Mouse (Mus musculus) midbrain, postnatal 0 days (tissue): Measurements from ENCODE around the gene Ccdc73. TPM values are rescaled to one million over a fixed set of nuclear protein-coding genes. Genes with fewer than 3 reads are reported as not detected.
"Not testable (repeated sequence)": the region's sequence is repeated elsewhere in the genome, so short reads cannot be mapped to it uniquely, and the experiment has no call there.

Experiments used
- ATAC-seq: fragments of 200-750 bp; cut with Nextera tagmentation; 2 replicates; pipeline ENCODE4 v1.8.0; 2017; ENCODE audit warnings: moderate number of reproducible peaks, mild to moderate bottlenecking, moderate TSS enrichment, moderate library complexity; ENCODE audit not compliant: low FRiP score
- DNase-seq: peaks from one replicate; pipeline ENCODE4 v3.0.0-alpha.2; 2015; ENCODE audit warnings: low spot score
- H3K27ac ChIP-seq: fragments of 300-500 bp; sonication (generic); 2 replicates; pipeline ENCODE4 v1.5.1; 2014; ENCODE audit warnings: low read depth, mild to moderate bottlenecking, low read length, mixed read lengths
- H3K27me3 ChIP-seq: fragments of 300-500 bp; sonication (generic); 2 replicates; pipeline ENCODE4 v1.6.1; 2014; ENCODE audit warnings: low read length, control low read depth, mixed read lengths; ENCODE audit not compliant: insufficient read depth
- H3K36me3 ChIP-seq: fragments of 300-500 bp; sonication (generic); 2 replicates; pipeline ENCODE4 v1.6.1; 2014; ENCODE audit warnings: low read length, control low read depth, mixed read lengths; ENCODE audit not compliant: insufficient read depth
- H3K4me1 ChIP-seq: fragments of 300-500 bp; sonication (generic); 2 replicates; pipeline ENCODE4 v1.6.1; 2014; ENCODE audit warnings: mild to moderate bottlenecking, control low read depth, antibody characterized with exemption, low read length, mixed read lengths; ENCODE audit not compliant: insufficient read depth
- H3K4me2 ChIP-seq: fragments of 300-500 bp; sonication (generic); 2 replicates; pipeline ENCODE4 v1.6.1; 2014; ENCODE audit warnings: low read depth, mild to moderate bottlenecking, low read length, mixed read lengths; ENCODE audit not compliant: poor library complexity, severe bottlenecking
- H3K4me3 ChIP-seq: fragments of 300-500 bp; sonication (generic); 2 replicates; pipeline ENCODE4 v1.5.1; 2014; ENCODE audit warnings: low read depth, mild to moderate bottlenecking, low read length, moderate library complexity
- H3K9ac ChIP-seq: fragments of 300-500 bp; sonication (generic); replicated peaks from 2 replicates; pipeline ENCODE4 v1.6.1; 2014; ENCODE audit warnings: mild to moderate bottlenecking, low read length, moderate library complexity, mixed read lengths; ENCODE audit not compliant: poor library complexity, severe bottlenecking
- H3K9me3 ChIP-seq: fragments of 300-500 bp; sonication (generic); 2 replicates; pipeline ENCODE4 v1.6.1; 2016; ENCODE audit warnings: low read length, control low read depth
- CTCF ChIP-seq: IDR thresholded peaks from 2 replicates; pipeline ENCODE4 v1.5.1; 2016; ENCODE audit warnings: antibody characterized with exemption, mild to moderate bottlenecking
- WGBS: fragments of 180-500 bp; shearing (Covaris S2); extraction: QIAGEN DNeasy Blood & Tissue Kit; methylation state at CpG from one replicate; pipeline ENCODE4 v1.1.7; 2014; 5-methylcytosine and 5-hydroxymethylcytosine counted together
- polyA plus RNA-seq: library from polyadenylated mRNA; unstranded; fragments of >200 nt; fragmentation: Nextera tagmentation; extraction: Ambion mirVana; gene quantifications from 2 replicates; pipeline ENCODE4 v1.2.1, GENCODE M21; 2015
- total RNA-seq: library from RNA; depleted of rRNA; stranded (reverse); fragments of >200 nt; gene quantifications from 2 replicates; pipeline ENCODE4 v1.2.3, GENCODE M21; 2014

Gene Ccdc73
- total and polyA plus RNA-seq, 2 experiments from 2014 or later: 0.71 to 4.5 TPM

- Histone ChIP-seq H3K9ac (no peak overlapping the region), H3K4me2 (no peak overlapping the region), H3K4me1 (no peaks in the 10 kb centered on the region), H3K27me3 (no peaks in the 10 kb centered on the region), H3K27ac (no peak overlapping the region), H3K36me3 (no peaks in the 10 kb centered on the region), H3K9me3 (no peaks in the 10 kb centered on the region), H3K4me3 (no peak overlapping the region)
- TF ChIP-seq CTCF: no peak
- no peak for DNase-seq
- ATAC-seq: no peak
- 89% methylated on average over 5 of the region's 5 CpGs for WGBS
These were observed 8.5 kb upstream of the Ccdc73 start for GRCm38 (mm10) chr2:104859060-104859459.

GRCm38 (mm10) chr2:104860426-104860825 lies 7.2 kb upstream of the Ccdc73 start:
- no peaks in the 10 kb centered on the region for H3K36me3 ChIP-seq
- H3K4me2 ChIP-seq: no peak overlapping the region
- ATAC-seq (no peak), DNase-seq (no peak)
- H3K27ac ChIP-seq: no peak overlapping the region
- H3K9me3 ChIP-seq: no peaks in the 10 kb centered on the region
- TF ChIP-seq CTCF: no peak
- no peak overlapping the region for H3K9ac ChIP-seq
- no peaks in the 10 kb centered on the region for H3K4me1 ChIP-seq
- 84% methylated on average over 10 of the region's 10 CpGs for WGBS
- no peak overlapping the region for H3K4me3 ChIP-seq
- no peaks in the 10 kb centered on the region for H3K27me3 ChIP-seq

GRCm38 (mm10) chr2:104864176-104864860 lies 3.3 kb upstream of the Ccdc73 start:
- Histone ChIP-seq H3K9ac (no peak overlapping the region), H3K4me2 (no peak overlapping the region), H3K4me1 (no peaks in the 10 kb centered on the region), H3K27ac (no peak overlapping the region), H3K27me3 (no peaks in the 10 kb centered on the region), H3K4me3 (no peak overlapping the region), H3K9me3 (no peaks in the 10 kb centered on the region), H3K36me3 (no peaks in the 10 kb centered on the region)
- TF ChIP-seq CTCF: no peak
- no peak for DNase-seq
- no peak for ATAC-seq
- 92% methylated on average over 4 of the region's 4 CpGs for WGBS

- Histone ChIP-seq H3K4me1 (no peaks in the 10 kb centered on the region), H3K27me3 (no peaks in the 10 kb centered on the region), H3K36me3 (no peaks in the 10 kb centered on the region), H3K4me3 (no peak overlapping the region), H3K9me3 (no peaks in the 10 kb centered on the region), H3K9ac (no peak overlapping the region), H3K27ac (no peak overlapping the region), H3K4me2 (no peak overlapping the region)
- no peak for TF ChIP-seq CTCF
- no peak for DNase-seq
- WGBS: 88% methylated on average over 3 of the region's 3 CpGs
- ATAC-seq: no peak
These were observed 1.5 kb downstream of the Ccdc73 start for GRCm38 (mm10) chr2:104869101-104869500.

GRCm38 (mm10) chr2:104878794-104879193 lies 11.2 kb downstream of the Ccdc73 start:
- no peak overlapping the region for H3K27ac ChIP-seq
- ATAC-seq: no peak
- TF ChIP-seq CTCF: no peak
- DNase-seq: no peak
- 72% methylated on average over 8 of the region's 8 CpGs for WGBS
- H3K4me2 ChIP-seq: no peak overlapping the region
- no peaks in the 10 kb centered on the region for H3K9me3 ChIP-seq
- no peaks in the 10 kb centered on the region for H3K36me3 ChIP-seq
- H3K9ac ChIP-seq: no peak overlapping the region
- no peak overlapping the region for H3K4me3 ChIP-seq
- no peaks in the 10 kb centered on the region for H3K4me1 ChIP-seq
- H3K27me3 ChIP-seq: no peaks in the 10 kb centered on the region

- H3K9me3 ChIP-seq: no peaks in the 10 kb centered on the region
- H3K4me1 ChIP-seq: no peaks in the 10 kb centered on the region
- no peak overlapping the region for H3K4me3 ChIP-seq
- TF ChIP-seq CTCF: no peak
- no peak overlapping the region for H3K9ac ChIP-seq
- no peak overlapping the region for H3K4me2 ChIP-seq
- WGBS: 92% methylated on average over 18 of the region's 18 CpGs
- no peak overlapping the region for H3K27ac ChIP-seq
- DNase-seq: no peak
- H3K36me3 ChIP-seq: no peaks in the 10 kb centered on the region
- no peak for ATAC-seq
- H3K27me3 ChIP-seq: no peaks in the 10 kb centered on the region
These were observed 18.5 kb downstream of the Ccdc73 start for GRCm38 (mm10) chr2:104886109-104886508.

GRCm38 (mm10) chr2:104887331-104887730 lies 19.7 kb downstream of the Ccdc73 start:
- H3K4me1 ChIP-seq, H3K27me3 ChIP-seq, DNase-seq, H3K36me3 ChIP-seq, H3K4me2 ChIP-seq, H3K4me3 ChIP-seq, H3K27ac ChIP-seq, H3K9me3 ChIP-seq, H3K9ac ChIP-seq, ATAC-seq: not testable (repeated sequence)
- 69% methylated on average over 2 of the region's 2 CpGs for WGBS
